Mouse (Mus musculus) mesoderm, embryonic 11.5 days (tissue): ENCODE data around the gene Arhgef40.

Experiments used
- DNase-seq: peaks from one replicate; pipeline ENCODE4 v3.0.0-alpha.2; 2012; ENCODE audit warnings: low read depth, low spot score

Arhgef40 gene

GRCm38 (mm10) chr14:51984247-51985231, at the start of gene Arhgef40:
Gene Arhgef40, plus strand, starts transcription at chr14:51984719.
- peak; percentile 80 for DNase-seq

GRCm38 (mm10) chr14:51939005-51939404, 45.5 kb upstream of the Arhgef40 start:
- no peak for DNase-seq

DNA sequence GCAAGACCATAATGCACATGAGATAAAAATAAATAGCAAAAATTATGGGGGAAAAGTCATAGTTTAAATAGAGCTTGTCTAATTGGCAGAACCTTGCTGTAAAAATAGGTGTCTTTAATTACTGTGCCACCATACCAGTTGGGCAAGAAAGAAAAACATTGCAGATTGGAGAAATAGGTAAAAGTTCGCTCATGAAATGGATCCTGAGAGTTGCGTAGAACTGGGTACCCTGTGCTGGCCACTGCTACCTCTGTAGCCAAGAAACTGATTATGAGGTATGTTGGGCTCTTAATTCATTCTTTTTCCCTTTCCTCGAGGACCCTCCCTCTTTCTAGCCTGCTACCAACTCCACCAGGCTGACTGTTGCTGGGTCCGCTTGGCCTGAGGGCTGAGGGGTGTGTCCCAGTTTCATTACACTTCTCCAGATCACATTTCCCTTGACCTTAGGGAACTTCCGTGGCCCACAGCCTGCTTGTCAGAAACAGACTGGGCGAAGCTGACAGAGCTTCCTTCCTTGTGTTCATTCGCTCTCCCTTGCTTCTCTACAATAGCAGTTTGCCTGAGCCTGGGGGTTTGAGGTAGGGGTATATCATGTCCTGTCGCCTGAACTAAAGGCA, 43.5 kb upstream of the Arhgef40 start:
- peak; percentile 38 for DNase-seq

DNA sequence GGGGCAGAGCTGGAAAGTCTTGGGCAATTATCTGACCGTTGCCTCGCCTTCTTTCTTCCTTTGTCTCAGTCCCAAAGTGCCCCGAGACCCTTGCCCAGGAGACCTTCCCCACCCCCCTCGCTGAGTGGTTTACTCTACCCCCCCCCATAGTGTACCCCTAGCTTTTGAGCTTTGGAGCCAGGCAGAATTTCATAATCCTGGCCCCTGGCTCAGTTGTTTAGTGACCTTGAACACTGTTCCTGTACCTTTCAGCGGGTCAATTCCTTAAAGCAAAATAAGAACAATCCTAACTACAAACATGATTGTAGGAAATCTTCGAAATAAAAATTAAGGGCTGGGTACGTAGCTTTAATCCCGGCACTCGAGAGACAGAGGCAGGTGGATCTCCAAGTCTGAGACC, 42.9 kb upstream of the Arhgef40 start:
- no peak for DNase-seq

DNA sequence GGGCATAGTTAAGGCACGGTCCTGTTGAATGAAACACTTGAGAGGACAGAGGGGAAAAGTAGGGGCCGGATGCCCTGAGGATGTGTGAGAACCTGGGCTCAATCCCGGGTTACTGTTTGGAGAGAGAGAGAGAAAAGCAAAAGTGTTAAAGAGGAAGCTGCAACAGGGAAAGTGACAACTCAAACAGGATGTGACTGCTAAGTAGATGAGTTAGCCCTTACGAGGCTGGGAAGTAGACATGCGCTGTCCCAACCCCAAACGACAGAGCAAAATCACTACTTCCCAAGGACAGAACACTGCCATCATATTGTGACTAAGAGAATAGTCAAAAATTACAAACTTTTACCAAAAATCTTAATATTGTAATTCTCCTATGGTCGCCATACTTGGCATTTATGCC, 42.3 kb upstream of the Arhgef40 start:
- no peak for DNase-seq

- DNase-seq, result no peak
Measured at GRCm38 (mm10) chr14:51943336-51943735, 41.2 kb upstream of the Arhgef40 start.

GRCm38 (mm10) chr14:51960316-51960715, 24.2 kb upstream of the Arhgef40 start:
- no peak for DNase-seq

DNA sequence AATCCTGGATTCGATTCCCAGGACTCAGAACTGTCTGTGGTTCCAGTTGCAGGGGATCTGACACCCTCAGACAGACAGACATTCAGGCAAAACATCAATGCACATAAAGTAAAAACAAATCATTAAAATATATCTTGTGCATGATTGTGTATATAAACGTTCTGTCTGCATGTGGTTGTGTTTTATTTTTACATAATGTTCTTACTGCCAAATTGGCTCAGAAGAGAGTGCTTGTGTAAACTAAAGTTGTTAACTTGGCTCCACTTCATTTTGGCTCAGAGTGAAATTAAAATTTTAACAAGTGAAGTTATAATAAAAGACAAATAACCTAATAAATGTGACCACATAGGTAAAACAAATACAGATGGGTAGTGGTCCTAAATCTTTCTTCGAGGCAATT, 17.1 kb upstream of the Arhgef40 start:
- DNase-seq, result no peak

GRCm38 (mm10) chr14:51979252-51979651, 5.3 kb upstream of the Arhgef40 start:
- DNase-seq, result no peak

DNA sequence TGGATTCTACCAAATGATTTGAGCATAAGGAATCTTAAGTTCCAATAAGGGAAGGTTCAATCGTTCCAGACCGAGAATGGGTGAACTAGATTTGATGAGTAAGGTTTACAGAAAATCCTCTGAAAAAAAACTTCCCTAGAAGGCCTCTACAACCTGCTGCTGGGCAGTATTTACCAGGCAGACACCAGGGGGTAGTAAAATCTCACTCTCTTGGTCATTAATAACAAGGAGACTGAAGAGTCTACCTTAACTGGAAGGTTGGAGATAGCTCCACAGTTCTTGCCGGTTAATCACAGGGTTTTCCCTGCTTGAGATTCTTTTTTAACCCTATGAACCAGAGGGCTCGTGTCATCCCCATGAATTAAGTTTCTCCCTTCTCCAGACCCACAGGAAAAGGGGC, 1.3 kb upstream of the Arhgef40 start:
- no peak for DNase-seq

DNA sequence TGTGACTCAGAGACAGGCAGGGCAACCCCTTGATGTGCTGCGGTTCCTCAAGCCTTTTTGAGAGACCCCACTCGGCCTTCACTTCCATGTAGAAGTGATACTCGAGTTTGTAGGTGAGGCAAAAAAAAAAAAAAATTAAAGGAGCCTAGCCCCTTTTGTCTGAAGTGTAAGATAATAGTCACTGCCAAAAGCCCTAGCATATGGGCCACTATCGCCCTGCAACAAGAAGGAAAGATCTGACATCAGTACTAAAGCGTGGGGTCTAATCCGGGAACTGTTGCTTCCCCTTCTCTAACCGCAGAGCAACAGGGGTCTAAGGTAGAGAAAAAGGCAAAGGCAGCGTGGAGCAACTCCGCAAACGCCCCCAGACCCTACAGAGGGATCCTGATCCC, 668 bp upstream of the Arhgef40 start:
- DNase-seq, result no peak

GRCm38 (mm10) chr14:51985301-51986152, 1.0 kb downstream of the Arhgef40 start:
- peak; percentile 86 for DNase-seq

DNA sequence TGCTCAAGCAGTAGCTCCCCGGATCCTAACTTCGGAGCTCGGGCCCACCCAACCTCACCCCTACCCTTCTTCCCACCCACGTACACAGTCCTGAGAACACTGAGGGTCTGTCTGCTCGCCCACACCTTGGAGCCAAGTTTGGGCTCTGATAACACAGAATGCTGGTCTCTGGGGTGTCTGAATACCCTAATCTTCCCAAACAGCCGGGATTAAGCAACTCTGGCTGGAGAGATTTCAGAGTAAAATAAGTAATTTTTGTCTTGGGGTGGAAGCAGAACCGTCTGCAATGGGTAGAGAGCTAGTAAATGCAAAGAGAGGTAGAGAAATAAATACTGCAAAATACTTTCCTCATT, 1.6 kb downstream of the Arhgef40 start:
- DNase-seq, result no peak

GRCm38 (mm10) chr14:51987177-51987576, 2.7 kb downstream of the Arhgef40 start:
- DNase-seq, result no peak

DNA sequence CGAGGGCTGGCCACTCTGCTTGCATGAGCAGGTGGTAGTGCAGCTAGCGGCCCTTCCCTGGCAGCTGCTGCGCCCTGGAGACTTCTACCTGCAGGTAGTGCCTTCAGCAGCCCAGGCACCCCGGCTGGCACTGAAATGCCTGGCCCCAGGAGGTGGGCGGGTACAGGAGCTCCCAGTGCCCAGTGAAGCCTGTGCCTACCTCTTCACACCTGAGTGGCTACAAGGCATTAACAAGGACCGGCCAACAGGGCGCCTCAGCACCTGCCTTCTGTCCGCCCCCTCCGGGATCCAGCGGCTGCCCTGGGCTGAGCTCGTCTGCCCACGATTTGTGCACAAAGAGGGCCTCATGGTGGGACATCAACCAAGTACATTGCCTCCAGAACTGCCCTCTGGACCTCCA, 4.2 kb downstream of the Arhgef40 start:
- no peak for DNase-seq

- DNase-seq, result no peak
Measured at GRCm38 (mm10) chr14:51989461-51989970, 5.0 kb downstream of the Arhgef40 start.

- no peak for DNase-seq
Measured at GRCm38 (mm10) chr14:51994453-51994852, 9.9 kb downstream of the Arhgef40 start.

DNA sequence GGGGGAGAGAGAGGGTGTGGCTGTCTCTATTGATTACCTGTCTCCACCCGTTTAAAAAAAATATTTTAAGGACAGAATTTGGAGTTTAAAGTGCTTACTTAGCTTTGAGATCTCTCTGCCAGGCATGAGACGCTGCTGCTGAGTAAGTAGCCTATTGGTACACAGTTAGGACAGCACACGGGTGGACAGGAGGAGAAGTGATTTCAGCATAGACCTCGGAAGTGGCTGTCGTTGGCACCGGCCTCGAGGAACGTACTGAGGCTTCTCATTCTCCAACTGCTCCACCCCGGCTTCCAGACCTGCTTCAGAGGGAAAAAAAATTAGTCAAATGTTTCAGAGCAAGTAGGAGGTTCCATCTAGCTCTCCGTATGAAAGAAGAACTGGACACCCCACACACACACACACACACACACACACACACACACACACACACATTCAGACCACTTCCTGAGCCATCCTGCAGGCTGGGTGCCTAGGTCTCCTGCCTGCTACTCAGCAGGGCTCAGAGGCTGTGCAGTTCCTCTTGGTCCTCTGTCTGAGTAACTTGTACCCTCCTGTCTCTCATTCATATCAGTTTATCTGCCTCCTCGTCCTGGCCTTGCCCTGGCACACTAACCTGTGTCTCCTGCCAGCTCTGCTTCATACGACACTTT, 10.8 kb downstream of the Arhgef40 start:
- DNase-seq, result no peak

DNA sequence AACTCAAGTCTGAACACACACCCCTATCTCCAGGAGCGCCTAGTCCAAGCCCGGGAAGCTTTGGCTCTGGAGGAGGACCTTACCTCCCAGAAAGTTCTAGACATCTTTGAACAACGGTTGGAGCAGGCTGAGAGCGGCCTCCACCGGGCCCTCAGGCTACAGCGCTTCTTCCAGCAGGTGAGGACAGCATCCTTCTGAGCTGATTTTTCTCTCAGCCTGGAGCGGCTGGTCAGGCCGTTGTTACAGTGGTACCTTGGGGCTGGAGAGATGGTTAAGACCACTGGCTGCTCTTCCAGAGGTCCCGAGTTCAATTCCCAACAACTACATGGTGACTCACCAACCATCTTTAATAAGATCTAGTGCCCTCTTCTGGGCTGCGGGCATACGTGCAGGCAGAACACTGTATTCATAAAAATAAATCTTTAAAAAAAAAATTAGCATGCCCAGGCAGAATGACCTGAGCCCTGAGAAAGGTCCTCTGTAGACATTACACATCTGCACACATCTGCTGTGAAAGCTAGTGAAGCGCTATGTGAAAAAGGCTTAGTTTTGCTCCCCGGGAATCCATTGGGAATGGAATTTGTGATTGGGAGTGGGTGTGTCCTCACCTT, 11.8 kb downstream of the Arhgef40 start:
- no peak for DNase-seq

GRCm38 (mm10) chr14:51996866-51997265, 12.3 kb downstream of the Arhgef40 start:
- DNase-seq, result no peak

DNA sequence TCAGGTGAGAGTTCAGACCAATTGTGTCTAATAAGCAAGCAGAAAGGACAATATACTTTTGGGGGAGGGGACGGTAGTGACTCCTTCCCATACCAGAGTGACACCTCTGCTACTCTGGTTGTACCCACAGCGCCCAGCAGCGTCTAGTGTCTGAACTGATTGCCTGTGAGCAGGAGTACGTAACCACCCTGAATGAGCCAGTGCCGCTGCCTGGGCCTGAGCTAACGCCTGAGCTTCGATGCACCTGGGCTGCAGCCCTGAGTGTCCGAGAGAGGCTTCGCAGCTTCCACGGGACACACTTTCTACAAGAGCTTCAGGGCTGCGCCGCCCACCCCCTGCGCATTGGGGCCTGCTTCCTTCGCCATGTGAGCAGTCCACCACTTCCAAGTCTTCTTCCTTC, 13.0 kb downstream of the Arhgef40 start:
- no peak for DNase-seq
